8 mouse cellular contexts compared by ENCODE assay signal in genomic region chr3:73065823-73066755, GRCm38 (mm10). TPM values are rescaled to one million over a fixed set of nuclear protein-coding genes. Genes with fewer than 3 reads are reported as not detected.
A peak's percentile ranks its signal among the peaks of the same experiment; 100 is the strongest.
DNase-seq lines count a peak whose midpoint lies in the region; ATAC-seq and TF ChIP-seq lines count a peak whose summit lies in the region.

No protein-coding gene starts in this region.

- no peak overlapping the region for H3K9ac ChIP-seq in liver, adult 2 months (ENCODE audit: low read depth, low read length)
- H3K9ac ChIP-seq in neural tube, embryonic 11.5 days (ENCODE audit: low read length) = no peak overlapping the region

- no peaks in the 10 kb centered on the region for H3K27me3 ChIP-seq in liver, adult 2 months (ENCODE audit: control insufficient read depth, insufficient read depth, low read length)
- H3K27me3 ChIP-seq in neural tube, embryonic 11.5 days (ENCODE audit: control insufficient read depth, insufficient read depth, low read length) = no peaks in the 10 kb centered on the region

- H3K27ac ChIP-seq in liver, adult 2 months (replicated peaks; ENCODE audit: insufficient read depth, low read depth, low read length) = no peak overlapping the region
- H3K27ac ChIP-seq in neural tube, embryonic 11.5 days (ENCODE audit: low read depth, low read length) = no peak overlapping the region

- H3K36me3 ChIP-seq in liver, adult 2 months (ENCODE audit: control insufficient read depth, insufficient read depth, low read length) = no peaks in the 10 kb centered on the region
- H3K36me3 ChIP-seq in neural tube, embryonic 11.5 days (ENCODE audit: control insufficient read depth, insufficient read depth, low read length) = no peaks in the 10 kb centered on the region

- ATAC-seq in common myeloid progenitor, adult 5-6 weeks (replicated peaks; ENCODE audit: low read depth, poor library complexity, severe bottlenecking) = peak; percentile 93
- ATAC-seq in neural tube, embryonic 11.5 days (ENCODE audit: insufficient read depth, low FRiP score, low TSS enrichment) = peak; percentile 78

- TF ChIP-seq POLR2A in liver, adult 2 months (IDR thresholded peaks at IDR 0.05; ENCODE audit: extremely low read depth, insufficient read depth, low read length) = no peak

- TF ChIP-seq CTCF in liver, adult 2 months (IDR thresholded peaks at IDR 0.05; ENCODE audit: low read depth, low read length) = peak; percentile 82

- peak; percentile 12 to 63 for DNase-seq in heart, adult 18-20 months
- DNase-seq in heart, adult 9 months (ENCODE audit: low spot score in 2 of 2) = no peak
- DNase-seq in heart, adult 8-10 months (ENCODE audit: low spot score) = peak; percentile 11
- DNase-seq in kidney, adult 9 months = peak; percentile 50
- DNase-seq in liver, adult 2 months (ENCODE audit: extremely low read depth, low read depth, low spot score) = peak; percentile 20
- peak; percentile 76 for DNase-seq in neural tube, embryonic 11.5 days (ENCODE audit: low spot score)
- DNase-seq in thymus, postnatal 36 days = no peak

- peak overlapping the region; percentile 39 for H3K4me2 ChIP-seq in neural tube, embryonic 11.5 days (ENCODE audit: low read depth)

- H3K9me3 ChIP-seq in neural tube, embryonic 11.5 days (ENCODE audit: control insufficient read depth, low read length) = no peaks in the 10 kb centered on the region

- no peak overlapping the region for H3K4me3 ChIP-seq in liver, adult 2 months (ENCODE audit: insufficient read depth, low read depth, low read length)
- peak overlapping the region; percentile 28 for H3K4me3 ChIP-seq in neural tube, embryonic 11.5 days (ENCODE audit: low read depth, low read length)

- no peaks in the 10 kb centered on the region for H3K79me2 ChIP-seq in liver, adult 2 months (ENCODE audit: control insufficient read depth, insufficient read depth, low read length)

- H3K4me1 ChIP-seq in liver, adult 2 months (ENCODE audit: control insufficient read depth, insufficient read depth, low read length) = no peaks in the 10 kb centered on the region
- no peaks in the 10 kb centered on the region for H3K4me1 ChIP-seq in neural tube, embryonic 11.5 days (ENCODE audit: control insufficient read depth, insufficient read depth, low read length)

- WGBS in liver, adult 2 months = 12% methylated on average over 20 of the region's 20 CpGs
- WGBS in neural tube, embryonic 11.5 days = 16% methylated on average over 20 of the region's 20 CpGs

RNA-seq across cellular contexts. Expression of gene Slitrk3, which starts 8.5 kb away (rescaled TPM):
- total RNA-seq in heart, adult 18-20 months (2021) = not detected
- total RNA-seq in common myeloid progenitor, adult 5-6 weeks (2017) = not detected in 2 replicates
- total RNA-seq in heart, adult 8-10 months (2022) = under 1 TPM in 2 of 4 experiments, not detected in 2; 0.06 to 0.09 TPM
- not detected in 2 replicates for total RNA-seq in liver, adult 2 months (2014; rRNA removed)
- not detected in 2 replicates for polyA plus RNA-seq in liver, adult 2 months (2012; rRNA removed)
- polyA plus RNA-seq in neural tube, embryonic 11.5 days (2014; fragmentation: Nextera tagmentation; extraction: Ambion mirVana) = 1.2 and 1.7 TPM in 2 replicates

Comparison
In these comparisons a context has a peak if more than half of its experiments do, and no peak if none do; other contexts are left out.
1. DNase-seq: peak in heart, adult 18-20 months (2 of 2), heart, adult 8-10 months (single experiment), kidney, adult 9 months (single experiment), liver, adult 2 months (single experiment) and neural tube, embryonic 11.5 days (single experiment); none in heart, adult 9 months (0 of 2) and thymus, postnatal 36 days (0 of 2).